10 mouse cellular contexts compared by ENCODE assay signal in genomic region chr7:109561466-109562153, GRCm38 (mm10). TPM values are rescaled to one million over a fixed set of nuclear protein-coding genes. Genes with fewer than 3 reads are reported as not detected.
A peak's percentile ranks its signal among the peaks of the same experiment; 100 is the strongest.
DNase-seq lines count a peak whose midpoint lies in the region; ATAC-seq and TF ChIP-seq lines count a peak whose summit lies in the region.
"Had no signal": no experiment of that assay in that cellular context is flagged by ENCODE, and none has a peak within 500 bp of the region (broad histone marks: within the 10 kb centered on the region; RNA-seq: fewer than 3 reads in every experiment).

No protein-coding gene starts in this region.

- DNase-seq in embryonic facial prominence, embryonic 11.5 days (ENCODE audit: low spot score): peak; percentile 17
- DNase-seq in embryonic facial prominence, embryonic 10.5 days (ENCODE audit: low spot score): no peak
- DNase-seq in lung, adult 18-20 months: peak; percentile 62 to 78
- DNase-seq in lung, adult 2 months: no peak
- DNase-seq in lung, postnatal 36 days: peak; percentile 80
- DNase-seq in yolk sac, embryonic 10.5 days (ENCODE audit: low spot score): no peak
- no peak for DNase-seq in embryo, embryonic 10.5 days (ENCODE audit: low spot score)
- DNase-seq: cerebellum, postnatal 10 days; gastrocnemius, postnatal 25 days had no signal

- H3K27me3 ChIP-seq in embryonic facial prominence, embryonic 11.5 days (ENCODE audit: control insufficient read depth, insufficient read depth, low read length): no peaks in the 10 kb centered on the region
- H3K27me3 ChIP-seq in embryonic facial prominence, embryonic 10.5 days (replicated peaks; ENCODE audit: low read depth, poor library complexity, severe bottlenecking): no peaks in the 10 kb centered on the region
- H3K27me3 ChIP-seq in heart, embryonic 16.5 days (ENCODE audit: control insufficient read depth, insufficient read depth, low read length): no peaks in the 10 kb centered on the region

- H3K27ac ChIP-seq in embryonic facial prominence, embryonic 11.5 days (replicated peaks; ENCODE audit: low read depth, low read length): no peak overlapping the region
- no peak overlapping the region for H3K27ac ChIP-seq in embryonic facial prominence, embryonic 10.5 days (replicated peaks)
- H3K27ac ChIP-seq in heart, embryonic 16.5 days (ENCODE audit: low read length): peak overlapping the region; percentile 44

- no peaks in the 10 kb centered on the region for H3K9me3 ChIP-seq in embryonic facial prominence, embryonic 11.5 days (replicated peaks; ENCODE audit: control insufficient read depth, low read length)
- H3K9me3 ChIP-seq in embryonic facial prominence, embryonic 10.5 days: no peaks in the 10 kb centered on the region
- no peaks in the 10 kb centered on the region for H3K9me3 ChIP-seq in heart, embryonic 16.5 days (replicated peaks; ENCODE audit: control insufficient read depth, low read length)

- no peak overlapping the region for H3K4me3 ChIP-seq in embryonic facial prominence, embryonic 11.5 days (ENCODE audit: low read depth, low read length)
- H3K4me3 ChIP-seq in embryonic facial prominence, embryonic 10.5 days: no peak overlapping the region
- no peak overlapping the region for H3K4me3 ChIP-seq in lung, adult 2 months (replicated peaks; ENCODE audit: extremely low read depth, low read depth, low read length)
- no peak overlapping the region for H3K4me3 ChIP-seq in heart, embryonic 16.5 days (ENCODE audit: low read length)

- H3K4me1 ChIP-seq in embryonic facial prominence, embryonic 11.5 days (ENCODE audit: control insufficient read depth, insufficient read depth, low read length): no peaks in the 10 kb centered on the region
- H3K4me1 ChIP-seq in embryonic facial prominence, embryonic 10.5 days: peaks cover 15% of the 10 kb centered on the region
- peaks cover 42% of the 10 kb centered on the region for H3K4me1 ChIP-seq in lung, adult 2 months (ENCODE audit: control insufficient read depth, insufficient read depth, low read length)
- H3K4me1 ChIP-seq in heart, embryonic 16.5 days (ENCODE audit: control insufficient read depth, insufficient read depth, low read length): peaks cover 34% of the 10 kb centered on the region

- H3K4me2 ChIP-seq in embryonic facial prominence, embryonic 11.5 days (ENCODE audit: low read depth, low read length): no peak overlapping the region
- no peak overlapping the region for H3K4me2 ChIP-seq in heart, embryonic 16.5 days (ENCODE audit: low read depth, low read length)

- WGBS in embryonic facial prominence, embryonic 11.5 days: 66% methylated on average over 8 of the region's 8 CpGs
- 73% methylated on average over 8 of the region's 8 CpGs for WGBS in embryonic facial prominence, embryonic 10.5 days
- 24% methylated on average over 8 of the region's 8 CpGs for WGBS in lung, adult 2 months
- WGBS in heart, embryonic 16.5 days: 44% methylated on average over 8 of the region's 8 CpGs

- H3K9ac ChIP-seq in embryonic facial prominence, embryonic 11.5 days (replicated peaks; ENCODE audit: low read length): no peak overlapping the region
- H3K9ac ChIP-seq in heart, embryonic 16.5 days (ENCODE audit: low read length): no peak overlapping the region

- TF ChIP-seq CTCF in lung, adult 2 months (IDR thresholded peaks at IDR 0.05; ENCODE audit: insufficient read depth, low read length): no peak

- TF ChIP-seq POLR2A in lung, adult 2 months (IDR thresholded peaks at IDR 0.05; ENCODE audit: borderline replicate concordance, extremely low read depth, low read depth, low read length): no peak

- ATAC-seq in embryonic facial prominence, embryonic 11.5 days (replicated peaks; ENCODE audit: insufficient number of reproducible peaks, low FRiP score, low TSS enrichment, low read depth): no peak
- ATAC-seq in heart, embryonic 16.5 days (replicated peaks; ENCODE audit: extremely low read depth, insufficient read depth, low FRiP score): no peak

- no peaks in the 10 kb centered on the region for H3K36me3 ChIP-seq in embryonic facial prominence, embryonic 11.5 days (replicated peaks; ENCODE audit: control insufficient read depth, insufficient read depth, low read depth, low read length)
- H3K36me3 ChIP-seq in embryonic facial prominence, embryonic 10.5 days (replicated peaks): peaks cover 17% of the 10 kb centered on the region
- peaks cover 4% of the 10 kb centered on the region for H3K36me3 ChIP-seq in heart, embryonic 16.5 days (ENCODE audit: control insufficient read depth, insufficient read depth)

RNA-seq across cellular contexts. Expression of gene Rpl27a, which starts 42.7 kb away (rescaled TPM):
- polyA plus RNA-seq in embryonic facial prominence, embryonic 11.5 days (2014; fragmentation: Nextera tagmentation; extraction: Ambion mirVana): 134 and 137 TPM in 2 replicates
- 132 and 136 TPM in 2 replicates for polyA plus RNA-seq in embryonic facial prominence, embryonic 10.5 days (2016; fragmentation: Nextera tagmentation; extraction: Ambion mirVana)
- 208 and 282 TPM in 2 replicates for polyA plus RNA-seq in lung, adult 2 months (2012; rRNA removed)
- 71.3 and 74.1 TPM in 2 replicates for polyA plus RNA-seq in heart, embryonic 16.5 days (2015; fragmentation: Nextera tagmentation; extraction: Ambion mirVana)

RNA-seq across cellular contexts. Expression of gene Trim66, which starts 53.7 kb away (rescaled TPM):
- polyA plus RNA-seq in embryonic facial prominence, embryonic 11.5 days (2014; fragmentation: Nextera tagmentation; extraction: Ambion mirVana): 0.43 and 0.64 TPM in 2 replicates
- polyA plus RNA-seq in embryonic facial prominence, embryonic 10.5 days (2016; fragmentation: Nextera tagmentation; extraction: Ambion mirVana): 0.15 and 0.22 TPM in 2 replicates
- polyA plus RNA-seq in lung, adult 2 months (2012; rRNA removed): 0.08 and 0.09 TPM in 2 replicates
- 0.03 TPM in 1 of 2 replicates, not detected in the other for polyA plus RNA-seq in heart, embryonic 16.5 days (2015; fragmentation: Nextera tagmentation; extraction: Ambion mirVana)

Comparison
In these comparisons a context has a peak if more than half of its experiments do, and no peak if none do; other contexts are left out.
1. DNase-seq: peak in embryonic facial prominence, embryonic 11.5 days (single experiment), lung, adult 18-20 months (2 of 2) and lung, postnatal 36 days (single experiment); none in embryonic facial prominence, embryonic 10.5 days (single experiment), lung, adult 2 months (single experiment), yolk sac, embryonic 10.5 days (single experiment) and embryo, embryonic 10.5 days (single experiment).